Mouse (Mus musculus) lung, postnatal 25 days (tissue): ENCODE measurements around the gene Btn2a2.

Source experiments
- DNase-seq: peaks from one replicate; pipeline ENCODE4 v3.0.0; 2022; ENCODE audit warnings: low spot score

The Btn2a2 gene

GRCm38 (mm10) chr13:23488400-23489322 lies at the start of gene Btn2a2:
Gene Btn2a2, minus strand, starts transcription at chr13:23488857.
- peak; percentile 68 for DNase-seq

- no peak for DNase-seq
These were observed 49.6 kb upstream of the Btn2a2 start for GRCm38 (mm10) chr13:23538249-23538648.

- DNase-seq: no peak
These were observed 48.5 kb upstream of the Btn2a2 start for GRCm38 (mm10) chr13:23537006-23537710.

- no peak for DNase-seq
These were observed 47.6 kb upstream of the Btn2a2 start for GRCm38 (mm10) chr13:23536076-23536822.

GRCm38 (mm10) chr13:23535137-23536075 lies 46.7 kb upstream of the Btn2a2 start, which contains the start of gene Hist1h3g:
Gene Hist1h3g, plus strand, starts transcription at chr13:23535422.
- peak; percentile 91 for DNase-seq

GRCm38 (mm10) chr13:23534368-23535131 lies 45.9 kb upstream of the Btn2a2 start:
- no peak for DNase-seq

- DNase-seq: peak; percentile 73
These were observed 45.1 kb upstream of the Btn2a2 start, which contains the start of gene Hist1h2af for GRCm38 (mm10) chr13:23533560-23534367. Gene Hist1h2af, plus strand, starts transcription at chr13:23533906.

- DNase-seq: no peak
These were observed 43.8 kb upstream of the Btn2a2 start for GRCm38 (mm10) chr13:23532262-23533075.

- DNase-seq: peak; percentile 99
These were observed 42.5 kb upstream of the Btn2a2 start, which contains the start of gene Hist1h4h for GRCm38 (mm10) chr13:23530901-23531875. Gene Hist1h4h, plus strand, starts transcription at chr13:23531050.

- peak; percentile 80 for DNase-seq
These were observed 41.7 kb upstream of the Btn2a2 start for GRCm38 (mm10) chr13:23530181-23530900.

GRCm38 (mm10) chr13:23529480-23530165 lies 41.0 kb upstream of the Btn2a2 start:
- DNase-seq: no peak

GRCm38 (mm10) chr13:23529005-23529404 lies 40.3 kb upstream of the Btn2a2 start:
- DNase-seq: no peak

- peak; percentile 94 for DNase-seq
These were observed 37.7 kb upstream of the Btn2a2 start for GRCm38 (mm10) chr13:23526312-23526711.

- DNase-seq: no peak
These were observed 37.2 kb upstream of the Btn2a2 start for GRCm38 (mm10) chr13:23525901-23526300.

- peak; percentile 69 for DNase-seq
These were observed 36.0 kb upstream of the Btn2a2 start for GRCm38 (mm10) chr13:23524654-23525053.

- DNase-seq: no peak
These were observed 35.3 kb upstream of the Btn2a2 start for GRCm38 (mm10) chr13:23523976-23524375.
